In genomic region chr3:104677781-104678180, GRCm38 (mm10) we compare ENCODE assay signal across 24 mouse cellular contexts. TPM values are rescaled to one million over a fixed set of nuclear protein-coding genes. Genes with fewer than 3 reads are reported as not detected.
DNase-seq lines count a peak whose midpoint lies in the region; ATAC-seq and TF ChIP-seq lines count a peak whose summit lies in the region.
"Had no signal": no experiment of that assay in that cellular context is flagged by ENCODE, and none has a peak within 500 bp of the region (broad histone marks: within the 10 kb centered on the region; RNA-seq: fewer than 3 reads in every experiment).

No protein-coding gene starts in this region.

- TF ChIP-seq CTCF in liver, postnatal 0 days (IDR thresholded peaks at IDR 0.05; ENCODE audit: low read depth), result no peak

- peak; percentile 79 for DNase-seq in kidney, adult 18-20 months
- peak; percentile 88 to 90 for DNase-seq in kidney, adult 8-10 months
- peak; percentile 85 to 94 for DNase-seq in kidney, postnatal 25 days
- DNase-seq in liver, postnatal 0 days, result peak; percentile 60
- no peak for DNase-seq in cerebellum, adult 9-11 months
- DNase-seq: adrenal gland, postnatal 10 days; cerebellum, adult 8-10 months; gastrocnemius, postnatal 10 days; heart, adult 11 months; heart, postnatal 14 days; right cerebral cortex, postnatal 4 days; thymus, postnatal 14 days had no signal

- no peak overlapping the region for H3K27ac ChIP-seq in kidney, embryonic 15.5 days
- peak overlapping the region; percentile 71 for H3K27ac ChIP-seq in liver, postnatal 0 days (ENCODE audit: low read depth)
- no peak overlapping the region for H3K27ac ChIP-seq in heart, embryonic 12.5 days (ENCODE audit: poor library complexity, severe bottlenecking)
- H3K27ac ChIP-seq: embryonic facial prominence, embryonic 15.5 days; forebrain, embryonic 15.5 days; heart, embryonic 13.5 days; hindbrain, embryonic 12.5 days; limb, embryonic 10.5 days; liver, embryonic 14.5 days; macrophage; midbrain, embryonic 15.5 days; neural tube, embryonic 12.5 days had no signal

- H3K4me3 ChIP-seq in kidney, embryonic 15.5 days (replicated peaks), result no peak overlapping the region
- H3K4me3 ChIP-seq in liver, postnatal 0 days (ENCODE audit: low read depth, low read length), result no peak overlapping the region
- H3K4me3 ChIP-seq in heart, embryonic 12.5 days, result no peak overlapping the region
- H3K4me3 ChIP-seq: embryonic facial prominence, embryonic 15.5 days; forebrain, embryonic 15.5 days; heart, embryonic 13.5 days; hindbrain, embryonic 12.5 days; limb, embryonic 10.5 days; midbrain, embryonic 15.5 days; neural tube, embryonic 12.5 days had no signal

- H3K27me3 ChIP-seq in kidney, embryonic 15.5 days, result no peaks in the 10 kb centered on the region
- no peaks in the 10 kb centered on the region for H3K27me3 ChIP-seq in liver, postnatal 0 days (ENCODE audit: insufficient read depth, low read length)
- no peaks in the 10 kb centered on the region for H3K27me3 ChIP-seq in heart, embryonic 12.5 days (replicated peaks)
- H3K27me3 ChIP-seq: embryonic facial prominence, embryonic 15.5 days; forebrain, embryonic 15.5 days; heart, embryonic 13.5 days; hindbrain, embryonic 12.5 days; midbrain, embryonic 15.5 days; neural tube, embryonic 12.5 days had no signal

- no peaks in the 10 kb centered on the region for H3K36me3 ChIP-seq in kidney, embryonic 15.5 days
- H3K36me3 ChIP-seq in liver, postnatal 0 days (replicated peaks; ENCODE audit: insufficient read depth, low read length), result no peaks in the 10 kb centered on the region
- no peaks in the 10 kb centered on the region for H3K36me3 ChIP-seq in heart, embryonic 12.5 days
- H3K36me3 ChIP-seq: embryonic facial prominence, embryonic 15.5 days; forebrain, embryonic 15.5 days; heart, embryonic 13.5 days; hindbrain, embryonic 12.5 days; limb, embryonic 10.5 days; midbrain, embryonic 15.5 days; neural tube, embryonic 12.5 days had no signal

- no peak overlapping the region for H3K9ac ChIP-seq in kidney, embryonic 15.5 days
- H3K9ac ChIP-seq in liver, postnatal 0 days (replicated peaks), result no peak overlapping the region
- no peak overlapping the region for H3K9ac ChIP-seq in heart, embryonic 12.5 days
- H3K9ac ChIP-seq: embryonic facial prominence, embryonic 15.5 days; forebrain, embryonic 15.5 days; heart, embryonic 13.5 days; hindbrain, embryonic 12.5 days; liver, embryonic 14.5 days; midbrain, embryonic 15.5 days; neural tube, embryonic 12.5 days had no signal

- H3K9me3 ChIP-seq in kidney, embryonic 15.5 days (replicated peaks), result no peaks in the 10 kb centered on the region
- H3K9me3 ChIP-seq in liver, postnatal 0 days (ENCODE audit: low read length), result no peaks in the 10 kb centered on the region
- no peaks in the 10 kb centered on the region for H3K9me3 ChIP-seq in heart, embryonic 12.5 days (replicated peaks)
- H3K9me3 ChIP-seq: embryonic facial prominence, embryonic 15.5 days; forebrain, embryonic 15.5 days; heart, embryonic 13.5 days; limb, embryonic 10.5 days; midbrain, embryonic 15.5 days; neural tube, embryonic 12.5 days had no signal

- no peak overlapping the region for H3K4me2 ChIP-seq in kidney, embryonic 15.5 days
- no peak overlapping the region for H3K4me2 ChIP-seq in liver, postnatal 0 days (ENCODE audit: low read depth, low read length)
- no peak overlapping the region for H3K4me2 ChIP-seq in heart, embryonic 12.5 days
- H3K4me2 ChIP-seq: embryonic facial prominence, embryonic 15.5 days; forebrain, embryonic 15.5 days; heart, embryonic 13.5 days; hindbrain, embryonic 12.5 days; midbrain, embryonic 15.5 days; neural tube, embryonic 12.5 days had no signal

- no peak for TF ChIP-seq EP300 in liver, postnatal 0 days (IDR thresholded peaks at IDR 0.05; ENCODE audit: low read depth)

- WGBS in kidney, embryonic 15.5 days, result 89% methylated on average over 2 of the region's 2 CpGs
- 75% methylated on average over 2 of the region's 2 CpGs for WGBS in liver, postnatal 0 days (ENCODE audit: insufficient replicate concordance)
- WGBS in heart, embryonic 12.5 days, result 87% methylated on average over 2 of the region's 2 CpGs

- ATAC-seq in kidney, embryonic 15.5 days (replicated peaks; ENCODE audit: low FRiP score), result no peak
- peak; percentile 74 for ATAC-seq in liver, postnatal 0 days
- ATAC-seq in heart, embryonic 12.5 days (ENCODE audit: insufficient number of reproducible peaks, low FRiP score), result no peak
- ATAC-seq: forebrain, embryonic 15.5 days; lung, postnatal 0 days; midbrain, embryonic 15.5 days had no signal

- H3K4me1 ChIP-seq in kidney, embryonic 15.5 days, result peaks cover 30% of the 10 kb centered on the region
- H3K4me1 ChIP-seq in liver, postnatal 0 days (ENCODE audit: insufficient read depth), result peaks cover 29% of the 10 kb centered on the region
- H3K4me1 ChIP-seq in heart, embryonic 12.5 days (replicated peaks), result peaks cover 23% of the 10 kb centered on the region

RNA-seq across cellular contexts. Expression of gene Slc16a1, which starts 39.3 kb away (rescaled TPM):
- polyA plus RNA-seq in kidney, embryonic 15.5 days (2015; fragmentation: Nextera tagmentation; extraction: Ambion mirVana), result 47.9 and 48.5 TPM in 2 replicates
- 62.7 and 69.6 TPM in 2 replicates for polyA plus RNA-seq in liver, postnatal 0 days (2015; fragmentation: Nextera tagmentation; extraction: Ambion mirVana)
- polyA plus RNA-seq in heart, embryonic 12.5 days (2016; fragmentation: Nextera tagmentation; extraction: Ambion mirVana), result 89.3 and 89.4 TPM in 2 replicates
